Mouse (Mus musculus) heart, postnatal 4 days (tissue): Measurements from ENCODE around the gene Cd200. TPM values are rescaled to one million over a fixed set of nuclear protein-coding genes. Genes with fewer than 3 reads are reported as not detected.

Experiments
- DNase-seq: peaks from one replicate; pipeline ENCODE4 v3.0.0; 2021
- total RNA-seq, 2 experiments: library from RNA; stranded (reverse); gene quantifications; 2 replicates each; pipeline ENCODE4 v1.2.3; 2021

Gene Cd200
- total RNA-seq, 2 experiments from 2014 or later, result 44.8 to 67.6 TPM

GRCm38 (mm10) chr16:45333678-45334375 lies 75.0 kb downstream of the Cd200 start:
- DNase-seq, result no peak

- DNase-seq, result no peak
Measured at GRCm38 (mm10) chr16:45332591-45332990, 76.3 kb downstream of the Cd200 start.

Other genes with a start within 250 kb of the Cd200 start
- under 1 TPM; 0.25 to 0.26 TPM for gene Btla, start 184.7 kb downstream of the Cd200 start, total RNA-seq
- gene Gm609, start 83.9 kb upstream of the Cd200 start, total RNA-seq, result not detected
- gene Gm17783, start 123.0 kb upstream of the Cd200 start, total RNA-seq, result not detected
- gene Slc9c1, start 126.3 kb upstream of the Cd200 start, total RNA-seq, result not detected
- under 1 TPM in 1 of 2 experiments, not detected in 1; 0.19 TPM for gene Gcsam, start 201.3 kb upstream of the Cd200 start, total RNA-seq
- not detected for gene BC016579, start 245.0 kb upstream of the Cd200 start, total RNA-seq